Mouse (Mus musculus) lung, postnatal 4 days (tissue): ENCODE measurements around the gene Znrf2.

ENCODE experiments used
- DNase-seq, 2 experiments: peaks; one replicate each; pipeline ENCODE4 v3.0.0; 2021

Znrf2 gene

DNA sequence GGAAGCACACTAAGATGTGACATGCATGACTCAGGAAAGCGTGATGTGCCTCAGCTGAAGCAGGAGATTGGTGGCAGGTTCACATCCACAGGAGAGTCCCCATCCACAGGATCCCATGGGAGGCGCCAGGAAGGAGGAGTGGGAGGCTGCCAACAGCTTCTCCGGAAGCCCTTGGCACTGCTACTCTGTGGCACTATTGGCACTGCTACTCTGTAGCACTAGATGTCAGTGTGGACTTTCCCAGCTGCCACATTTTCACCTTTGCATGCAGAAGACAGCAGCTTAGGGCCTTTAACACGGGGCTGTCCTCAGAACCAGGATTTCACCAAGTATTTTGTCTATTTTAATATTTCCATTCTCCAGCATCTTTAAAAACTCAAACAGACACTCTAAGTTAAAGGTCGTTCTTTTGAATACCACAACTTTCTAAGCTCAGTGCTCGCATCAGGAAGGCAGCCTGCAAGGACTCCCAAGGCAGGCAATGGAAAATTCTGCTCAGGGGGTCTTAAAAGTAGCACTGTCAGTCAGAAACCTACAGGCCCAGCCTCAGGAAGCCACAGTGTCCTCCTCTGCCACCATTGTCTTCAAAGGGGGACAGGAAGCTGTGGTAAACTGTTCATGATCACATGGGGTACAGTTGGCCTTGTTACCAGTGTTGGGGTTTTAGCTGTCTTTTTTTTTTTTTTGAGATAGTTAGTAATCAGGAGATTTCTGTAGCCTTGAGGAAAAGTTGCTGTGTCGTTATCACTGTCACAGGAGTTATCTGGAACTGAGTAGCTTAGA is 7.0 kb upstream of the Znrf2 start:
- DNase-seq, result peak; percentile 44 to 64

- no peak for DNase-seq
Observed at GRCm38 (mm10) chr6:54810314-54810646, 6.4 kb upstream of the Znrf2 start.

DNA sequence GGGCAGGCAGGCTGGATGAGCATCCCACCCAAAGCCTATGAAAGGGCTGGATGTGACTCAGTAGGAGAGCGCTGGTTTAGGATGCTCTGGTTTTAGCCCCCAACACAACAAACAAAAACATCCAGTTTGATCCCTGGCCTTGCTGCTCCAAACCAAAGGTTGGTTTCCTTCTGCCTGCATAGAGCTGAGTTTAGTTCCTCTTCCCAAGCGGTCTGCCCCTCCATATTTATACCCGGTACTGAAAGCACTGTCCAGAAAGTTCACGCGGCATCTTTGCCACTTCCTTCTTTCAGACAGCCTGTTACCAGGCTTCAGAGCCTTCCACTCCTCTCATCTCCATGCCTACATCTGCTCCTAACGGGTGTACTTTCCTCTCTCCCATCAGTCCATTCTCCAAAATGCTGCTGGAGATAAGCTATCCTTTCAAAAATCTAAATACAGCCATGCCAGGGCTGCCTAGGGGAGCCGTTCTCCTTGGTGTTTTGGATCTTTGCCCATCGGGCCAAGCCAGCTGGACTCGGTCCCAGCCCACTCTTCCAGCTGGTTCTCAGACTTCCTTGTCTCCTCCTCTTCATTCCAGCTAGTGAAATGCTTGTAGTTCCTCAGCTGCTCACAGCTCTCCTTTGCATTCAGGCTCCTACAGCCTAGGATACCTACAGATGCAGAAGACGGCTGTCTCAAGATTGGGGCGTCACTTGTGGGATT is 5.0 kb upstream of the Znrf2 start:
- peak; percentile 76 to 84 for DNase-seq

DNA sequence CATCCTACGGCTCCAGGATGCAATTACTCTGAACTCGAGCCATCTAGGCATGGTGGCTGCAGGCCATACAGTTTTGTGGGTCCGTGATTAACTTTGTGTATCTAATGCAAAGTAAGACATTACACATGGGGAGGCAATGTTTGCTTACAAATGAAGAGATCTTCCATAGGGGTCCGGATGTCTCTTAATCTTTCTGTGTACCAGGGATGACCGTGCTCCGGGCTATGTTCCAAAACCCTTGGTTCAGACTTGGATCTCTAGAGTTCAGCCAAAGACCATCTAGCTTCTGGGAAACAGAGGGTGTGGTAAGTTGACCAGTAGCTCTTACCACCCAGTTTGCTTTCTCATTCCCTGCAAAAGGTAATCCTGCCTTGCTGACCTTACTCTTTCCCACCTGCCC is 4.4 kb upstream of the Znrf2 start:
- DNase-seq, result peak; percentile 51 to 54

DNA sequence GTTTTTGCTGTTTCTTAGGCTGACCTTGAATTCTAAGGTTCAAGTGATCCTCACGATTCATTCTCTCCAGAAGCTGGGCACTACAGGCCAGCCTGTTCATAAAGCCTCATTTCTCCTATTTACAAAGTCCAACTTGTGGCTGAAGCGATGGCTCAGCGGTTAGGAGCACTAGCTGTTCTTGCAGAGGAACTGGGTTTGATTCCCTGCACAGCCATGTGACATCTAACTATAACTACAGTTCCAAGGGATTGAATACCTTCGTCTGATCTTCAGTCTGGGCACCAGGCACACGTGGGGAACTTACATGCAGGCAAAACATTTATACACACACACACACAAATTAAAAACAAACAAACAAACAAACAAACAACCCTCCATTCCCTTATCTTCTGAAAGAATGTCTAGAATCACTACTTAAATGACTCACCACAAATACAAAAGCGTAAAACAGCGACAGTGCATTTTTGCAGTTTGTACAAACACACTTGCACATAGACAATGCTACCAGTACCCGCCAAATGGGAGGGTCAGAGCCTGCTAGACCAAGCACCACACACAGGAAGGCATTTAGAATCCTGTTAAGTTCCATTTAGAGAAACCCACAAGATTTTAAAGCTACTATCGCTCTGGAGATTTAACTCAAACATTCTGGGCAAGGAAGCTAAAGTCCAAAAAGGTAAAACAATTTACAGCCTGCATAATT is 1.1 kb upstream of the Znrf2 start:
- DNase-seq, result peak in 1 of 2 experiments; percentile 7

DNA sequence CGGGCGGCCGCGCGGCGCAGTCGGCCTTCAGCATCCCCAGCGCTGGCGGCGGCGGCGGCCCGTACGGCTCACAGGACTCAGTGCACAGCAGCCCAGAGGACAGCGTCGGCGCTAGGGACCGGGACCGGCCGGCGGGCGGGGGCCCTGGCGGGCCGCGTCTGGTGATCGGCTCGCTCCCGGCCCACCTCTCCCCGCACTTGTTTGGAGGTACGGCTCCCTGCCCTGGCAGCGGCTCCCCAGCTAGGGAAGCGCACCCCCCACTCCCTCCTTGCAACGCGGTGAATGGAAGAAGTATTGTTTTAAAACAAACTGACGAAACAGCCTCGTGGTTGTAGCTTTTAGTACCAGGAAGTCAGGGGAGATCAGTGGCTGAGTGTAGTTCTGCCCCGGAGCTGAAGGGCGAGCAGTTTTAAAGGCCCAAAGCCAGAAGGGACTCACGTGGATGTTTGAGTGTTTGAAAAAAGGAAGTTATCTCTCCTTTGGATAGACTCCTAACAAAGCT is 601 bp downstream of the Znrf2 start:
- peak; percentile 69 to 74 for DNase-seq

GRCm38 (mm10) chr6:54818389-54818788 is 1.7 kb downstream of the Znrf2 start:
- DNase-seq, result no peak

DNA sequence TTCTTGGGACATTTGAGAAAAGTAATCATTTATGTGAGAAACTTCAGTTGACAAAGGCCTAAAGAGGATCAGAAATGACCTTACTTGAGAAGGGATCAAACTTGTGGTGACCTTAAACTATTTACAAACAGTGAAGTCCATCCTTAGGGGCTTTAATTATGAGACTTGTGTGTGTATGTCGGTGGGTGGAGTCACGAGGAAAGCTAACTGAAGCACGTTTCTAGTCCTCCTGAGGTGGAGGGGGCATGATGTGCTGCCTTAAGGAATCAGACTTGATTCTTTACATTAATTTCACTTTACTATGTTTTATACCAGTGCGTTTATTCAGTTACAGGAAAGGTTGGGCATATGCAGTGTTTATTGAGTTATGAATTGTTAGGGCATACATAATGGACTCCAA is 2.6 kb downstream of the Znrf2 start:
- DNase-seq, result no peak

GRCm38 (mm10) chr6:54819746-54820145 is 3.0 kb downstream of the Znrf2 start:
- DNase-seq, result no peak

DNA sequence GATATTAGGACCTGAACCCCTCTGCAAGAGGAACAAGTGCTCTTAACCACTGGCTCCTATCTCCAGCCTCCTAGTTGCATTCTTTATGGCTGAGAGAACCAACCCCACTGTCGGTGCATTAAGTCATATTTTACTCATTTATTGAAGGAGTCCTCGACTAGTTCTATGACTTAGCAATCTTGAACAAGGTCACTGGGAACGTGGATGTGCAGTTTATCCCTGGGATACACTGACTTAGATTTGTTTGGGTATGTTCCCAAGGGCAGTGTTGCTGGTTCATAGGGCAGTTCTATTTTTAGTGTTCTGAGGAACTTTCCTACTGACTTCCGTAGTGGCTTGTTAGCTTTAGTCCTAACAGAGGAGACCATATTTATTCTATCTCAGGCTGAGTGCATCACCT is 5.6 kb downstream of the Znrf2 start:
- DNase-seq, result no peak

DNA sequence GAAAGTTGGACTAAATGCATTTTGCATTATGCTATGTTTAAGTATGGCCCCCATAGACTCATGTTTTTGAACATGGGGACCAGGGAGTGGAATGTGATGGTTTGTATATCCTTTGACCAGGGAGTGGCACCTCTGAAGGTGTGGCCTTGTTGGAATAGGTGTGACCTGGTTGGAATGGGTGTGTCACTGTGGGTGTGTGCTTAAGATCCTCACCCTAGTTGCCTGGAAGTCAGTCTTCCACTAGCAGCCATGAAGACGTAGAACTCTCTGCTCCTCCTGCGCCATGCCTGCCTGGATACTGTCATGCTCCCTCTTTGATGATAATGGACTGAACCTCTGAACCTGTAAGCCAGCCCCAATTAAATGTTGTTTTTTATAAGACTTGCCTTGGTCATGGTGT is 7.8 kb downstream of the Znrf2 start:
- peak in 1 of 2 experiments; percentile 2 for DNase-seq

GRCm38 (mm10) chr6:54827481-54827880 is 10.8 kb downstream of the Znrf2 start:
- DNase-seq, result no peak

- DNase-seq, result no peak
Observed at GRCm38 (mm10) chr6:54828274-54828673, 11.6 kb downstream of the Znrf2 start.

- no peak for DNase-seq
Observed at GRCm38 (mm10) chr6:54830048-54830772, 13.5 kb downstream of the Znrf2 start.

GRCm38 (mm10) chr6:54831069-54831720 is 14.5 kb downstream of the Znrf2 start:
- no peak for DNase-seq

- peak in 1 of 2 experiments; percentile 3 for DNase-seq
Observed at GRCm38 (mm10) chr6:54833427-54833826, 16.7 kb downstream of the Znrf2 start.

DNA sequence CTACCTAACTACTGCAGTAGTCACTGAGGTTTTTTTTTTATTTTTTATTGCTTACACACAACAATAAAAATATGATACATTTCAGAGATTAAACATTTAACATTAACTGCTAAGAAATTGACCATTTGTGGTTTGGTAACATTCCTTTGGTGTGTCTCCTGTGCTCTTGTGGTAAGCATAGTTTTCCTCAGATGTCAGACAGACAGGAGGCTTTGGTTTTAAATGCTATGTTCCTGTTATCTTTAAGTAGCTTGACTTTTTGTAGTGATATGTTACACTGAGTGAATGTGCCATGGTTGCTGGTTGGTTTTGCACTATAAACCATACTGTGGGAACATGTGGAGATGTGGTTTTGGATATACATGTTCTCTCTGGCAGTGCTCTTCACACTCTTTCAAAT is 19.9 kb downstream of the Znrf2 start:
- DNase-seq, result no peak

- no peak for DNase-seq
Observed at GRCm38 (mm10) chr6:54841399-54841798, 24.7 kb downstream of the Znrf2 start.

GRCm38 (mm10) chr6:54842041-54842440 is 25.3 kb downstream of the Znrf2 start:
- no peak for DNase-seq

DNA sequence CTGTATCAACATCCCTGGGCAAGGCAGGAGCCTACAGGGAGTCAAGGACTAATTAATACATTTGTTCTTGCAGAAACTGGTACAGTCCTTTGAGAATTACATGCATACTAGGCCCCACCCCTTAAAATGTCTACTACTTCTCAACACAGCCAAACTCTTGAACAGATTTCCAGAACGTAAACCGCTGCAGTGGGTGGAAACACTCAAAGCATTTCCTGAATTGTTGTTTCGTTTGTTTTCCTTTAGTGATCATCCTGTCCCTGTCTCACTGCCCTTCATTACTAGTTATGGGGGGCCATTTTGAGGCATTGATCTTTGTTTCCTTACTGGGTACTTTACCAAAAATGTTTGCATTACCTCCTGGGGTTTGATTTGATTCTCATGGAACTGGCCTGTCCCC is 31.8 kb downstream of the Znrf2 start:
- no peak for DNase-seq

GRCm38 (mm10) chr6:54849179-54850156 is 32.8 kb downstream of the Znrf2 start:
- no peak for DNase-seq
